Mouse (Mus musculus) MEL (cell line): ENCODE results near the gene Ramp3. TPM values are rescaled to one million over a fixed set of nuclear protein-coding genes. Genes with fewer than 3 reads are reported as not detected.

Experiments
- DNase-seq: peaks from one replicate; pipeline ENCODE4 v3.0.0; 2011; ENCODE audit warnings: low read depth, low spot score
- H3K27ac ChIP-seq: 2 replicates; pipeline ENCODE4 v1.5.1; 2012; ENCODE audit warnings: low read depth, mild to moderate bottlenecking, control low read depth, low read length, moderate library complexity; ENCODE audit not compliant: control insufficient read depth
- H3K27me3 ChIP-seq, 2 experiments: fragments of 150-350 bp in 1 of 2; sonication (generic) in 1 of 2; 2 replicates each; pipeline ENCODE4 v1.6.1; 2012; ENCODE audit warnings: low read length in 2 of 2, mild to moderate bottlenecking in 2 of 2, improper control_type of control experiment in 1 of 2, moderate library complexity in 1 of 2; ENCODE audit not compliant: insufficient read depth in 2 of 2, control insufficient read depth in 1 of 2
- H3K36me3 ChIP-seq, 2 experiments: 2 replicates each; pipeline ENCODE4 v1.6.1; 2012 to 2014; ENCODE audit warnings: low read length in 2 of 2, improper control_type of control experiment in 1 of 2, inconsistent platforms in 1 of 2, mild to moderate bottlenecking in 1 of 2; ENCODE audit not compliant: insufficient read depth in 2 of 2, control insufficient read depth in 1 of 2
- H3K4me1 ChIP-seq, 2 experiments: fragments of 150-350 bp in 1 of 2; sonication (generic) in 1 of 2; 2 replicates each; pipeline ENCODE4 v1.6.1; 2012; ENCODE audit warnings: low read length in 2 of 2, improper control_type of control experiment in 1 of 2, mild to moderate bottlenecking in 1 of 2; ENCODE audit not compliant: insufficient read depth in 2 of 2, control insufficient read depth in 1 of 2
- H3K4me3 ChIP-seq, 2 experiments: fragments of 150-350 bp in 1 of 2; sonication (generic) in 1 of 2; 2 replicates each; pipeline ENCODE4 v1.5.1; 2012; ENCODE audit warnings: low read depth in 2 of 2, low read length in 2 of 2, mild to moderate bottlenecking in 2 of 2, moderate library complexity in 2 of 2, control low read depth in 1 of 2, improper control_type of control experiment in 1 of 2; ENCODE audit not compliant: control insufficient read depth in 1 of 2, insufficient read depth in 1 of 2
- H3K79me2 ChIP-seq: 2 replicates; pipeline ENCODE4 v1.6.1; 2012; ENCODE audit warnings: mild to moderate bottlenecking, low read length, moderate library complexity; ENCODE audit not compliant: control insufficient read depth, poor library complexity, insufficient read depth
- H3K9ac ChIP-seq: 2 replicates; pipeline ENCODE4 v1.6.1; 2012; ENCODE audit warnings: low read depth, mild to moderate bottlenecking, control low read depth, low read length, moderate library complexity; ENCODE audit not compliant: control insufficient read depth, poor library complexity, severe bottlenecking
- H3K9me3 ChIP-seq: fragments of 150-350 bp; sonication (generic); replicated peaks from 2 replicates; pipeline ENCODE4 v1.6.1; 2012; ENCODE audit warnings: mild to moderate bottlenecking, low read length, improper control_type of control experiment, moderate library complexity; ENCODE audit not compliant: insufficient read depth
- E2F4 ChIP-seq: IDR thresholded peaks from 2 replicates; pipeline ENCODE4 v1.6.1; 2011; ENCODE audit warnings: low read depth, low read length, improper control_type of control experiment, borderline replicate concordance
- GABPA ChIP-seq: IDR thresholded peaks from 2 replicates; pipeline ENCODE4 v1.6.1; 2012; ENCODE audit warnings: low read depth, mild to moderate bottlenecking, inconsistent platforms, low read length, improper control_type of control experiment, moderate library complexity
- HCFC1 ChIP-seq: IDR thresholded peaks from 2 replicates; pipeline ENCODE4 v1.6.1; 2012; ENCODE audit warnings: low read depth, mild to moderate bottlenecking, inconsistent platforms, low read length, improper control_type of control experiment, moderate library complexity
- JUND ChIP-seq: IDR thresholded peaks from 2 replicates; pipeline ENCODE4 v1.6.1; 2011; ENCODE audit warnings: low read depth, mild to moderate bottlenecking, improper control_type of control experiment, low read length
- MAFK ChIP-seq: IDR thresholded peaks from 2 replicates; pipeline ENCODE4 v1.6.1; 2011; ENCODE audit warnings: low read depth, mild to moderate bottlenecking, low read length, improper control_type of control experiment, borderline replicate concordance
- MAX ChIP-seq: IDR thresholded peaks from 2 replicates; pipeline ENCODE4 v1.6.1; 2011; ENCODE audit warnings: low read length, improper control_type of control experiment
- MAZ ChIP-seq: IDR thresholded peaks from 2 replicates; pipeline ENCODE4 v1.6.1; 2012; ENCODE audit warnings: low read depth, mild to moderate bottlenecking, inconsistent platforms, low read length, improper control_type of control experiment
- MYC ChIP-seq: IDR thresholded peaks from 2 replicates; pipeline ENCODE4 v1.6.1; 2011; ENCODE audit warnings: low read depth, mild to moderate bottlenecking, low read length, improper control_type of control experiment, moderate library complexity
- NELFE ChIP-seq: IDR thresholded peaks from 2 replicates; pipeline ENCODE4 v1.6.1; 2011; ENCODE audit warnings: low read depth, low read length, improper control_type of control experiment
- POLR2AphosphoS2 ChIP-seq: IDR thresholded peaks from 2 replicates; pipeline ENCODE4 v1.6.1; 2011; ENCODE audit warnings: low read length, improper control_type of control experiment
- SIN3A ChIP-seq: IDR thresholded peaks from 2 replicates; pipeline ENCODE4 v1.6.1; 2012; ENCODE audit warnings: low read length, improper control_type of control experiment, inconsistent platforms
- TAL1 ChIP-seq: IDR thresholded peaks from 2 replicates; pipeline ENCODE4 v1.6.1; 2012; ENCODE audit warnings: mild to moderate bottlenecking, inconsistent platforms, low read length, moderate library complexity, mixed read lengths
- TCF12 ChIP-seq: IDR thresholded peaks from 2 replicates; pipeline ENCODE4 v1.6.1; 2014; ENCODE audit warnings: low read depth, mild to moderate bottlenecking, inconsistent platforms, low read length, improper control_type of control experiment, moderate library complexity
- UBTF ChIP-seq: IDR thresholded peaks from 2 replicates; pipeline ENCODE4 v1.6.1; 2012; ENCODE audit warnings: low read depth, mild to moderate bottlenecking, inconsistent platforms, low read length, improper control_type of control experiment, moderate library complexity, borderline replicate concordance; ENCODE audit not compliant: insufficient read depth
- USF2 ChIP-seq, 2 experiments: IDR thresholded peaks; 2 replicates each; pipeline ENCODE4 v1.6.1; 2011 to 2012; ENCODE audit warnings: improper control_type of control experiment in 2 of 2, low read length in 2 of 2, borderline replicate concordance in 1 of 2, inconsistent platforms in 1 of 2, low read depth in 1 of 2, mild to moderate bottlenecking in 1 of 2; ENCODE audit not compliant: insufficient read depth in 1 of 2
- ZC3H11A ChIP-seq: IDR thresholded peaks from 2 replicates; pipeline ENCODE4 v1.6.1; 2012; ENCODE audit warnings: low read depth, mild to moderate bottlenecking, inconsistent platforms, low read length, improper control_type of control experiment
- ZKSCAN1 ChIP-seq: IDR thresholded peaks from 2 replicates; pipeline ENCODE4 v1.6.1; 2012; ENCODE audit warnings: low read depth, mild to moderate bottlenecking, inconsistent platforms, low read length, improper control_type of control experiment, moderate library complexity
- ZMIZ1 ChIP-seq: IDR thresholded peaks from 2 replicates; pipeline ENCODE4 v1.6.1; 2012; ENCODE audit warnings: low read depth, mild to moderate bottlenecking, inconsistent platforms, low read length, improper control_type of control experiment, moderate library complexity
- polyA plus RNA-seq, 2 experiments: library from polyadenylated mRNA; stranded (reverse) in 1 of 2; unstranded in 1 of 2; fragments of >175 nt in 1 of 2; fragments of >200 nt in 1 of 2; gene quantifications; 2 replicates each; pipeline versions ENCODE4 v1.2.1 to v1.2.4; 2012; ENCODE audit warnings: low replicate concordance in 2 of 2, low read depth in 1 of 2; ENCODE audit not compliant: insufficient read length in 2 of 2, insufficient read depth in 1 of 2, missing spikeins in 1 of 2
- total RNA-seq: library from RNA; depleted of rRNA; stranded (reverse); fragments of 300-350 nt; gene quantifications from 2 replicates; pipeline ENCODE4 v1.2.3, GENCODE M21; 2012

Ramp3 gene
- total and polyA plus RNA-seq, 3 experiments = not detected

- Histone ChIP-seq H3K9me3 (no peaks in the 10 kb centered on the region), H3K27me3 (no peaks in the 10 kb centered on the region), H3K9ac (no peak overlapping the region), H3K27ac (no peak overlapping the region), H3K36me3 (no peaks in the 10 kb centered on the region), H3K79me2 (no peaks in the 10 kb centered on the region), H3K4me1 (no peaks in the 10 kb centered on the region), H3K4me3 (no peak overlapping the region)
- peak; percentile 11 for DNase-seq
- peak; percentile 48; the same call in 1 of the 2 replicates for TF ChIP-seq MYC
- peak; percentile 54; the same call in 1 of the 2 replicates for TF ChIP-seq MAX
- TF ChIP-seq ZC3H11A = no peak
These were observed 52.1 kb downstream of the Ramp3 start for GRCm38 (mm10) chr11:6710409-6710808.

DNA sequence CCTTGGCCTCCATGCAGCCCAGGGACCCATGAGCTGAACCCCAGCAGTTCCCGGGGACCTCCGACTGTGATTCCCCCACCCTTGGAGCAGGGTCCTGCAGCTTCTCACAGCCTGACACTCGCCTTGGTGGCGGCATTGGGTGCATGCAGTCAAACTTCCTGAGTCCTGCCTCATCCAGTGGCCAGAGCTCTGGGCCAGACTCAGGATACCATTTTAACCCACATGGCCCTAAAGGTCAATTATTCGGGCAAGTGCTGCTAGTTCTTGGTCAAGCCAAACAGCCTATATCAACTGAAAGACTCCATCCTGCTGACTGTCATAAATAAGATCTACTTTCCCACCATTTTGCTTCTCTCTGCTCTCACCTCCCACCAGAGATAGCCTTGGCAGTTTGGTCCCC, 62.4 kb downstream of the Ramp3 start:
- H3K4me1 ChIP-seq = no peaks in the 10 kb centered on the region
- no peak for TF ChIP-seq ZKSCAN1
- TF ChIP-seq TCF12 = no peak
- TF ChIP-seq MAFK = no peak
- TF ChIP-seq TAL1 = no peak
- no peak for TF ChIP-seq POLR2AphosphoS2
- no peak for TF ChIP-seq GABPA
- TF ChIP-seq, all 39 proteins: peak for 0
- H3K9me3 ChIP-seq = no peaks in the 10 kb centered on the region
- H3K9ac ChIP-seq = no peak overlapping the region
- H3K36me3 ChIP-seq = no peaks in the 10 kb centered on the region
- DNase-seq = no peak
- H3K27me3 ChIP-seq = peaks cover 0 to 3% of the 10 kb centered on the region in 2 experiments; a peak in 1 of 4 replicates
- H3K79me2 ChIP-seq = no peaks in the 10 kb centered on the region
- H3K27ac ChIP-seq = no peak overlapping the region
- H3K4me3 ChIP-seq = no peak overlapping the region

DNA sequence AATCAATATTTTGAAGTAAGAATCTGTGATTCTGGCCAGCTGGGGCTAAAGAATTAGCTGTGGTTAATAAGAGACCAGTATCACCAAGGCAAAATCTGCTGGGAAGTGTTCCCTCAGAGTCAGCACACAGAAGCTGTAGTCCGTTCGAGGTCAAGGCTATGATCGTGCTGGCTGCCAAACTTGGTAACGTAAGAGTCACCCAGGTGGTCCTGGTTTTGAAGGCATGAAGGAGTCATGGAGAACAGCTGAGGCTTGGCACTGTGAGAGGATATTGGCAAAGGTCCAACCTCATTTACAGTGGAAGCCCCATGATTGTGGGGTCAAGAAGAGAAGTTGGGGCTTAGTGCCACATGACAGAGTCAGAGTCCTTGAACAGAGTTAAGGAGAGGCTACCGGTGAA, 68.6 kb downstream of the Ramp3 start:
- Histone ChIP-seq H3K27me3 (no peaks in the 10 kb centered on the region), H3K79me2 (no peaks in the 10 kb centered on the region), H3K4me3 (no peak overlapping the region), H3K9ac (no peak overlapping the region), H3K27ac (no peak overlapping the region), H3K4me1 (no peaks in the 10 kb centered on the region), H3K9me3 (no peaks in the 10 kb centered on the region), H3K36me3 (no peaks in the 10 kb centered on the region)
- TF ChIP-seq NELFE = no peak
- TF ChIP-seq ZKSCAN1 = no peak
- TF ChIP-seq TCF12 = no peak
- no peak for TF ChIP-seq GABPA
- TF ChIP-seq SIN3A = no peak
- TF ChIP-seq HCFC1 = no peak
- TF ChIP-seq USF2 (IDR thresholded peaks at IDR 0.05; ENCODE audit: borderline replicate concordance in 1 of 2, insufficient read depth in 1 of 2, low read depth in 1 of 2, low read length in 2 of 2) = no peak
- no peak for TF ChIP-seq MAZ
- TF ChIP-seq JUND = no peak
- no peak for TF ChIP-seq E2F4
- TF ChIP-seq ZMIZ1 = no peak
- no peak for TF ChIP-seq UBTF
- DNase-seq = no peak
